Mouse (Mus musculus) limb, embryonic 14.5 days (tissue): ENCODE results near the gene Ccser1. TPM values are rescaled to one million over a fixed set of nuclear protein-coding genes. Genes with fewer than 3 reads are reported as not detected.

Source experiments
- ATAC-seq: fragments of 200-750 bp; cut with Nextera tagmentation; 2 replicates; pipeline ENCODE4 v1.8.0; 2017; ENCODE audit warnings: low read depth, moderate number of reproducible peaks, moderate TSS enrichment; ENCODE audit not compliant: low FRiP score
- DNase-seq: peaks from one replicate; pipeline ENCODE4 v3.0.0-alpha.2; 2015; ENCODE audit warnings: low spot score
- H3K27ac ChIP-seq: fragments of 300-500 bp; sonication (generic); replicated peaks from 2 replicates; pipeline ENCODE4 v1.5.1; 2014; ENCODE audit warnings: low read depth, mild to moderate bottlenecking, low read length, moderate library complexity, mixed read lengths
- H3K27me3 ChIP-seq: fragments of 300-500 bp; sonication (generic); 2 replicates; pipeline ENCODE4 v1.6.1; 2014; ENCODE audit warnings: low read length, mixed read lengths; ENCODE audit not compliant: control insufficient read depth, insufficient read depth
- H3K36me3 ChIP-seq: fragments of 300-500 bp; sonication (generic); 2 replicates; pipeline ENCODE4 v1.6.1; 2014; ENCODE audit warnings: mild to moderate bottlenecking, low read length, moderate library complexity, mixed read lengths; ENCODE audit not compliant: control insufficient read depth, insufficient read depth
- H3K4me1 ChIP-seq: fragments of 300-500 bp; sonication (generic); 2 replicates; pipeline ENCODE4 v1.6.1; 2014; ENCODE audit warnings: antibody characterized with exemption, low read length, mixed read lengths; ENCODE audit not compliant: control insufficient read depth, insufficient read depth
- H3K4me2 ChIP-seq: fragments of 300-500 bp; sonication (generic); replicated peaks from 2 replicates; pipeline ENCODE4 v1.6.1; 2014; ENCODE audit warnings: low read depth, mild to moderate bottlenecking, low read length, moderate library complexity; ENCODE audit not compliant: severe bottlenecking
- H3K4me3 ChIP-seq: fragments of 300-500 bp; sonication (generic); replicated peaks from 2 replicates; pipeline ENCODE4 v1.5.1; 2014; ENCODE audit warnings: low read length
- H3K9ac ChIP-seq: fragments of 300-500 bp; sonication (generic); 2 replicates; pipeline ENCODE4 v1.6.1; 2014; ENCODE audit warnings: mild to moderate bottlenecking, low read depth, low read length, moderate library complexity; ENCODE audit not compliant: severe bottlenecking
- H3K9me3 ChIP-seq: fragments of 300-500 bp; sonication (generic); 2 replicates; pipeline ENCODE4 v1.6.1; 2016; ENCODE audit warnings: low read length; ENCODE audit not compliant: control insufficient read depth
- POLR2A ChIP-seq: fragments of 200-500 bp; IDR thresholded peaks from 2 replicates; pipeline ENCODE4 v1.8.0; 2012; ENCODE audit warnings: inconsistent platforms, mild to moderate bottlenecking, moderate library complexity, borderline replicate concordance; ENCODE audit not compliant: insufficient read depth, insufficient read length; ENCODE audit errors: extremely low read depth
- WGBS: fragments of 180-500 bp; shearing (Covaris S2); extraction: QIAGEN DNeasy Blood & Tissue Kit; methylation state at CpG from one replicate; pipeline ENCODE4 v1.1.7; 2014; 5-methylcytosine and 5-hydroxymethylcytosine counted together
- polyA plus RNA-seq, 2 experiments: library from polyadenylated mRNA; depleted of rRNA in 1 of 2; stranded (reverse) in 1 of 2; unstranded in 1 of 2; fragments of >200 nt; fragmentation: Nextera tagmentation in 1 of 2; extraction: Ambion mirVana in 1 of 2; gene quantifications; 2 replicates each; pipeline versions ENCODE4 v1.2.1 to v1.2.3; 2012 to 2014

Ccser1 gene
- polyA plus RNA-seq, 2 experiments = 5.9 to 6.6 TPM

GRCm38 (mm10) chr6:61786706-61787105, 606.6 kb downstream of the Ccser1 start:
- H3K27ac ChIP-seq = no peak overlapping the region
- no peaks in the 10 kb centered on the region for H3K4me1 ChIP-seq
- H3K9me3 ChIP-seq = no peaks in the 10 kb centered on the region
- no peak overlapping the region for H3K4me2 ChIP-seq
- H3K36me3 ChIP-seq = no peaks in the 10 kb centered on the region
- no peak for TF ChIP-seq POLR2A
- WGBS = 91% methylated on average over 2 of the region's 2 CpGs
- no peak for ATAC-seq
- no peak overlapping the region for H3K4me3 ChIP-seq
- H3K9ac ChIP-seq = no peak overlapping the region
- H3K27me3 ChIP-seq = no peaks in the 10 kb centered on the region
- no peak for DNase-seq

- H3K9me3 ChIP-seq = no peaks in the 10 kb centered on the region
- no peaks in the 10 kb centered on the region for H3K27me3 ChIP-seq
- TF ChIP-seq POLR2A = no peak
- H3K36me3 ChIP-seq = no peaks in the 10 kb centered on the region
- no peak overlapping the region for H3K4me3 ChIP-seq
- no peak overlapping the region for H3K27ac ChIP-seq
- no peaks in the 10 kb centered on the region for H3K4me1 ChIP-seq
- H3K4me2 ChIP-seq = no peak overlapping the region
- ATAC-seq = no peak
- DNase-seq = no peak
- WGBS = 18% methylated on average over 3 of the region's 3 CpGs
- no peak overlapping the region for H3K9ac ChIP-seq
These were observed 620.8 kb downstream of the Ccser1 start for GRCm38 (mm10) chr6:61800889-61801288.

GRCm38 (mm10) chr6:61805481-61805880, 625.4 kb downstream of the Ccser1 start:
- Histone ChIP-seq H3K4me3 (no peak overlapping the region), H3K27me3 (no peaks in the 10 kb centered on the region), H3K9ac (no peak overlapping the region), H3K4me1 (no peaks in the 10 kb centered on the region), H3K9me3 (no peaks in the 10 kb centered on the region), H3K27ac (no peak overlapping the region), H3K36me3 (no peaks in the 10 kb centered on the region), H3K4me2 (no peak overlapping the region)
- no peak for TF ChIP-seq POLR2A
- DNase-seq (no peak), ATAC-seq (no peak)
- WGBS = 93% methylated on average over 1 of the region's 1 CpGs

GRCm38 (mm10) chr6:61817716-61818115, 637.6 kb downstream of the Ccser1 start:
- H3K9ac ChIP-seq = no peak overlapping the region
- no peak overlapping the region for H3K4me2 ChIP-seq
- H3K27me3 ChIP-seq = no peaks in the 10 kb centered on the region
- DNase-seq = no peak
- no peak for ATAC-seq
- H3K36me3 ChIP-seq = no peaks in the 10 kb centered on the region
- H3K4me3 ChIP-seq = no peak overlapping the region
- 64% methylated on average over 1 of the region's 1 CpGs for WGBS
- no peaks in the 10 kb centered on the region for H3K4me1 ChIP-seq
- no peak overlapping the region for H3K27ac ChIP-seq
- H3K9me3 ChIP-seq = no peaks in the 10 kb centered on the region
- TF ChIP-seq POLR2A = no peak

- ATAC-seq = no peak
- DNase-seq = no peak
- Histone ChIP-seq H3K36me3 (no peaks in the 10 kb centered on the region), H3K4me2 (no peak overlapping the region), H3K4me3 (no peak overlapping the region), H3K4me1 (no peaks in the 10 kb centered on the region), H3K9me3 (no peaks in the 10 kb centered on the region), H3K9ac (no peak overlapping the region), H3K27me3 (no peaks in the 10 kb centered on the region), H3K27ac (no peak overlapping the region)
- 89% methylated on average over 1 of the region's 1 CpGs for WGBS
- TF ChIP-seq POLR2A = no peak
These were observed 696.2 kb downstream of the Ccser1 start for GRCm38 (mm10) chr6:61876302-61876701.

- no peak for ATAC-seq
- Histone ChIP-seq H3K9me3 (no peaks in the 10 kb centered on the region), H3K36me3 (no peaks in the 10 kb centered on the region), H3K4me1 (no peaks in the 10 kb centered on the region), H3K4me3 (no peak overlapping the region), H3K27ac (no peak overlapping the region), H3K27me3 (no peaks in the 10 kb centered on the region), H3K4me2 (no peak overlapping the region), H3K9ac (no peak overlapping the region)
- 59% methylated on average over 4 of the region's 4 CpGs for WGBS
- DNase-seq = no peak
- no peak for TF ChIP-seq POLR2A
These were observed 718.1 kb downstream of the Ccser1 start for GRCm38 (mm10) chr6:61898238-61898637.
